Mouse (Mus musculus): Measurements from ENCODE around the gene Ppfibp2.

Gene Ppfibp2

GRCm38 (mm10) chr7:107664063-107665056 is 69.4 kb downstream of the Ppfibp2 start:
- DNase-seq (ENCODE audit: low read depth) = no peak

GRCm38 (mm10) chr7:107665221-107665585 is 70.2 kb downstream of the Ppfibp2 start:
- no peak for DNase-seq (ENCODE audit: low read depth)

- DNase-seq (ENCODE audit: low read depth) = no peak
These were observed 70.7 kb downstream of the Ppfibp2 start for GRCm38 (mm10) chr7:107665586-107666261.

GRCm38 (mm10) chr7:107666262-107666902 is 71.4 kb downstream of the Ppfibp2 start:
- DNase-seq (ENCODE audit: low read depth) = no peak

DNA sequence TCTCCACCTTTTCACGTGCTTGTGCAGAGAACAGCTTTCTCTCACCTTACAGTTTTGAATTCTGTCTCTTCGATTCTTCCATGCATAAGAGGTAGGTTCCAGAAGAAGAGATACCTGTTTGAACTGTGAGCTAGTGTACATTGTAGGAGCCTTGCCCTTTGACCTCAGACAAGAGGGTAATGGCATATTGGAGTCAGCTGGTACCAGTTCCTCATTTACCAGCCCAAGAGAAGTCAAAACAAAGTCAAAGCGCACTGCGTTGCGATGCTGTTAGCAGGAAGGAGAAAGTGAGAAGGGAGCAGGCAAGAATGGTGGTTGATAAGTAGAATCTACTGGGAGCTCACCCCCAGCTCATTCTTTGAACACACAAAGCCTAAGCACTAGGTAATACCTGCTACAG is 73.5 kb downstream of the Ppfibp2 start:
- no peak for DNase-seq (ENCODE audit: low read depth)

GRCm38 (mm10) chr7:107675224-107675623 is 80.2 kb downstream of the Ppfibp2 start:
- DNase-seq (ENCODE audit: low read depth) = no peak

GRCm38 (mm10) chr7:107680151-107680852 is 85.3 kb downstream of the Ppfibp2 start:
- no peak for DNase-seq (ENCODE audit: low read depth)

- DNase-seq (ENCODE audit: low read depth) = no peak
These were observed 86.3 kb downstream of the Ppfibp2 start for GRCm38 (mm10) chr7:107681306-107681705.

GRCm38 (mm10) chr7:107683162-107683561 is 88.2 kb downstream of the Ppfibp2 start:
- no peak for DNase-seq (ENCODE audit: low read depth)

DNA sequence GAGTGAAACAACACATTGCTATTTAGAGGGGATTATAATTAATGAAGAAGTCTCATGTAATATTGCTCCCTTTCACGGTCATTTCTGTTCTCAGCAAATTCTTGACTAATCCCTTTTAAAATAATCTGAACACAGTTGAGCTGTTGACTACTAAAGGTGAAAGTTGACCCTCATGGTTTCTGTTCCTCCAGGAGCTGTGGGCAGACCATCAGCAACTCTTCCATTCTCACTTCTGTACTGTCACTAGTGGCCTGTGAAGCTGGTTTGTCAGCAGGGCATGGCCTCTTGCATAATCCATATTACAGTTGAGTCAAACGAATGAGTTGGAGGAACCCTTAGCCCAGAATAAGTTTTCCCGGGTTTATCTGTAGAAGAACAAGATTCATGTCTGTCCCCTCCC is 88.6 kb downstream of the Ppfibp2 start:
- no peak for DNase-seq (ENCODE audit: low read depth)

DNA sequence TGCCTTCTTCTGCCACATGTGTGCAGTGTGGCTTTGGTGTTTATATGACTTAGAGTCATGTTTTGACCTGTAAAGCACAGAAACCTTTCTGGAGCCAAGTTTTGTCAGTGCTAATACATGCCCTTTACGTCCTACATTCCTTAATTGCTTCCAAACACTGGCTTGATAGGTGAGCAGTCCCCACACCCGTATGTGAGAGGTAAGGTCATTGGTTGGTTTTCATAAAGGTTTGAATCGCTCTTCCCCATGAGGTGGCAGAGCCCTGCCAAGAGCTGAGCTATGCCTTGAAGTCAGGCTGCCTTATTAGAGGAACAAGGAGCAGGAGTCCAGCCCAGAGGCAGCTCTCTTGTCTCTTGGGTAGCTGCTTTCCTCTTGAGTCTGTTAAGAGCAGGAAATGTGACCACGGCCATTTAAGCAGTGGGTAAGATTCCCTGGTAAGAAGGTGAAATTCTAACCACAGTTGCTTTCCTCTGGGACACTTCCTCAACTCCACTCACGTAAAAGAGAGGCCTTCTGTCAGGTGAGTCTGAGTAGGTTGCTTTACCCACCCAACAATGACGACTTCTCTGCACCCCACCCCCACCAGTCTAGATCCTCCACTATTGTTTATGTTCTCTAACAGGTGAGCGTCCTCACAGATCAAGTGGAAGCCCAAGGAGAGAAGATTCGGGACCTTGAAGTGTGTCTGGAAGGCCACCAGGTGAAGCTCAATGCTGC is 90.4 kb downstream of the Ppfibp2 start:
- DNase-seq (ENCODE audit: low read depth) = no peak

DNA sequence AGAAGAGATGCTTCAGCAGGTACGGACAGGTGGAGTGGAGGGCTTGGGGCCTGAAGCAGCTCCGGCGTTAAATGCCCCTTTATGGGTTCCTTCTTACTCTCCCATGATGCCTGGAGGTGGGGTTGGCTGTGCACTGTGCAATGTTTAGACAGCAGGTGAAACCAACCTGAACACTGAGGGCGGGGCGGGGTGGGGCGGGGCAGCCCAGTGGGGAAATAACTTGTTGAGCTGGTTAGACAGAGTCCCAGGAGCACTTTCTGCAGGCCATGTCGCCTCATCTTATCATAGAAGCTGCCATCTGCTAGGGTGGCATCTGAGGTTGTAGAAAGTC is 90.9 kb downstream of the Ppfibp2 start:
- no peak for DNase-seq (ENCODE audit: low read depth)

- no peak for DNase-seq (ENCODE audit: low read depth)
These were observed 92.4 kb downstream of the Ppfibp2 start for GRCm38 (mm10) chr7:107687412-107687811.

DNA sequence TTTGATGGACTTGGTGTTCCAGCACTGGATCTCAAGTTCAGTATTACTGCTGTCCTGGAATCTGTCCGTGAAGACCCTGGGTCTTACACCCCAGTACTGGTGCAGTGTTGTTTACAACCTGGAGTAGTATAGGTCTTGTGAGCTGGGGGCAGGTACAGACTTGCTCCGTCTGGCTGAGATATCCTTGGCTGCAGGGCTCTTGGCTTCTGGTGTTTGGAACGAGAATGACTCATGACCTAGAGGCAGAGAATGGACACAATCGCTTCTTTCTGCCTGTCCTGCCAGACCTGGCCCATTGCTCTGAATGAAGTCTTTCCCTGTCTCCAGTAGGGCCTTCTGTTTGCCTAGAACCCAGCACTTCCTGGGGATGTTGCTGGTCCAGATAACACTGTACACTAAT is 93.0 kb downstream of the Ppfibp2 start:
- DNase-seq (ENCODE audit: low read depth) = no peak

- no peak for DNase-seq (ENCODE audit: low read depth)
These were observed 95.6 kb downstream of the Ppfibp2 start for GRCm38 (mm10) chr7:107690426-107691221.

- DNase-seq (ENCODE audit: low read depth) = no peak
These were observed 96.5 kb downstream of the Ppfibp2 start for GRCm38 (mm10) chr7:107691493-107691892.

GRCm38 (mm10) chr7:107694254-107694947 is 99.4 kb downstream of the Ppfibp2 start:
- no peak for DNase-seq (ENCODE audit: low read depth)

DNA sequence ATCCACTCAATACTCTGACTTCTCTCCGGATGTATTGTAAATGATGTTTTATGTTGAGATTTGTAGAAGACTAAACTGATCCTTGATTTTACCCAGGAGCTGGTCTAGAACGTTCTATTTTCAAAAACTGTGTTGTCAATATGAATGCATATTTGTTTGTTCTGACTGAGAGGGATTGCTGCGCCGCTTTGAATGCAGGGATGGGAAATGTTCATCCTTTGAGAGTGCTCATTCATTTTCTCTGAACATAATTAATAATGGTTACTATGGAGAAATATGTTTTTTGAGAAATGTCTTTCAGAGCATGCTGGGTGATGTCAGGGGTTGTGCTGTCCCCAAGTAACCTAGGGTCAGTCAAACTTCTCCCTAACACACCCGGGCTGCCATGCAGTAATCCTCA is 102.1 kb downstream of the Ppfibp2 start:
- DNase-seq (ENCODE audit: low read depth) = no peak

DNA sequence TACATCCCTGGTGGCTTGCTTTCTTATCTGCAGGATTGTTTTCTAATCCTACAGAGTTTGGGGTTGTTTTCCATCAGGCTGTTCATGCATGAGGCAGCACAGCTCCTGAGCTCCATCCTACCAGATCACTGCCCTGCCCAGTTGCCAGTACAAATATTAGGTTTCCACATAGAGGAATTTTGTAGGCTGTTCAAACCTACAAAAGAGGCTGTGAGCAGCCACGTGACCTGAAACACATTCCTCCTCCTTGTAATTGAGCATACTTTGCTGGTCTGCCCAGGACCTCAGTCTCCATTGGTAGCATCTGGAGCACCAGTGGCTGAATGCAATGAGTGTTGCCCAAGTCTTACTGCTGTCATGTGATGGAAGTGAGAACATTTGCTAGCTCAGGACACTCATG is 104.9 kb downstream of the Ppfibp2 start:
- no peak for DNase-seq (ENCODE audit: low read depth)

- no peak for DNase-seq (ENCODE audit: low read depth)
These were observed 105.6 kb downstream of the Ppfibp2 start for GRCm38 (mm10) chr7:107700646-107701045.

Data from c-Kit-positive CD71-negative TER-119-negative erythroid progenitor cells, embryonic 14.5 days (primary cell).